Mouse (Mus musculus) embryonic facial prominence, embryonic 10.5 days (tissue): Measurements from ENCODE around the gene Myo1d. TPM values are rescaled to one million over a fixed set of nuclear protein-coding genes. Genes with fewer than 3 reads are reported as not detected.

ENCODE experiments used
- DNase-seq: peaks from one replicate; pipeline ENCODE4 v3.0.0-alpha.2; 2017; ENCODE audit warnings: low spot score
- H3K27ac ChIP-seq: fragments of 300-500 bp; sonication (generic); replicated peaks from 2 replicates; pipeline ENCODE4 v1.5.1; 2016; ENCODE audit warnings: mild to moderate bottlenecking
- H3K27me3 ChIP-seq: fragments of 300-500 bp; sonication (generic); replicated peaks from 2 replicates; pipeline ENCODE4 v1.6.1; 2016; ENCODE audit warnings: low read depth, mild to moderate bottlenecking; ENCODE audit not compliant: poor library complexity, severe bottlenecking
- H3K36me3 ChIP-seq: fragments of 300-500 bp; sonication (generic); replicated peaks from 2 replicates; pipeline ENCODE4 v1.6.1; 2016; ENCODE audit warnings: mild to moderate bottlenecking, moderate library complexity
- H3K4me1 ChIP-seq: fragments of 300-500 bp; sonication (generic); 2 replicates; pipeline ENCODE4 v1.6.1; 2016
- H3K4me3 ChIP-seq: fragments of 300-500 bp; sonication (generic); 2 replicates; pipeline ENCODE4 v1.5.1; 2016; ENCODE audit warnings: mild to moderate bottlenecking, moderate library complexity
- H3K9me3 ChIP-seq: fragments of 300-500 bp; sonication (generic); 2 replicates; pipeline ENCODE4 v1.6.1; 2016; ENCODE audit warnings: mild to moderate bottlenecking
- WGBS: fragments of 180-500 bp; shearing (Covaris S2); methylation state at CpG from one replicate; pipeline ENCODE4 v1.1.7; 2016; 5-methylcytosine and 5-hydroxymethylcytosine counted together
- polyA plus RNA-seq: library from polyadenylated mRNA; unstranded; fragments of >200 nt; fragmentation: Nextera tagmentation; extraction: Ambion mirVana; gene quantifications from 2 replicates; pipeline ENCODE4 v1.2.1, GENCODE M21; 2016

Gene Myo1d
- polyA plus RNA-seq, 1 experiment from 2014 or later, result 4.0 TPM

GRCm38 (mm10) chr11:80795431-80795830 lies 15.6 kb upstream of the Myo1d start:
- Histone ChIP-seq H3K4me1 (peaks cover 2% of the 10 kb centered on the region; the same call in 1 of the 2 replicates), H3K4me3 (no peak overlapping the region), H3K27me3 (0 out of 2 replicates have a peak, but pooled peaks cover 3% of the 10 kb centered on the region), H3K9me3 (no peaks in the 10 kb centered on the region), H3K27ac (no peak overlapping the region), H3K36me3 (no peaks in the 10 kb centered on the region)
- WGBS, result 76% methylated on average over 8 of the region's 8 CpGs
- no peak for DNase-seq

- Histone ChIP-seq H3K9me3 (no peaks in the 10 kb centered on the region), H3K27ac (no peak overlapping the region), H3K27me3 (0 out of 2 replicates have a peak, but pooled peaks cover 3% of the 10 kb centered on the region), H3K4me3 (no peak overlapping the region), H3K4me1 (no peaks in the 10 kb centered on the region), H3K36me3 (no peaks in the 10 kb centered on the region)
- WGBS, result 93% methylated on average over 4 of the region's 4 CpGs
- DNase-seq, result no peak
These were observed 14.5 kb upstream of the Myo1d start for GRCm38 (mm10) chr11:80794290-80794689.

DNA sequence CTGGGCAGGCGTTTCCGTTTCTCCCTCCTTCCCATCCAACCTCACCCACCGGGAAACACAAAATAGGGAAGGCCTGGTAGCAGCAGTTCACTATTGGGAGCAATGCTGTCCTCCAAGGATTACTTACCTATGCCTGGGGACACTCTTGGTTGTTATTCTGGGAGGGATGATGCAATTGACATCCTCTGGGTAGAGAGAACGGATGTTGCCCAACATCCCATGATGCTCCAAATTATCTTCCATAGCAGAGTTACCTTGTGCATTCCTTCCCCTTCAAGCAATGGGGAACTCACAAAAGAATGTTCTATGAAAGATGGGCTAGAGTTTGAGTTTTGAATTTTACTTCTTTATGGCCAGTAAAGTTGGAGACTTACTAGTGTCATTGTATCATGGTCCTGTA lies 13.6 kb upstream of the Myo1d start:
- no peaks in the 10 kb centered on the region for H3K4me1 ChIP-seq
- H3K27me3 ChIP-seq, result 0 out of 2 replicates have a peak, but pooled peaks cover 3% of the 10 kb centered on the region
- no peak overlapping the region for H3K4me3 ChIP-seq
- DNase-seq, result no peak
- 86% methylated on average over 4 of the region's 4 CpGs for WGBS
- no peaks in the 10 kb centered on the region for H3K9me3 ChIP-seq
- H3K27ac ChIP-seq, result no peak overlapping the region
- no peaks in the 10 kb centered on the region for H3K36me3 ChIP-seq

DNA sequence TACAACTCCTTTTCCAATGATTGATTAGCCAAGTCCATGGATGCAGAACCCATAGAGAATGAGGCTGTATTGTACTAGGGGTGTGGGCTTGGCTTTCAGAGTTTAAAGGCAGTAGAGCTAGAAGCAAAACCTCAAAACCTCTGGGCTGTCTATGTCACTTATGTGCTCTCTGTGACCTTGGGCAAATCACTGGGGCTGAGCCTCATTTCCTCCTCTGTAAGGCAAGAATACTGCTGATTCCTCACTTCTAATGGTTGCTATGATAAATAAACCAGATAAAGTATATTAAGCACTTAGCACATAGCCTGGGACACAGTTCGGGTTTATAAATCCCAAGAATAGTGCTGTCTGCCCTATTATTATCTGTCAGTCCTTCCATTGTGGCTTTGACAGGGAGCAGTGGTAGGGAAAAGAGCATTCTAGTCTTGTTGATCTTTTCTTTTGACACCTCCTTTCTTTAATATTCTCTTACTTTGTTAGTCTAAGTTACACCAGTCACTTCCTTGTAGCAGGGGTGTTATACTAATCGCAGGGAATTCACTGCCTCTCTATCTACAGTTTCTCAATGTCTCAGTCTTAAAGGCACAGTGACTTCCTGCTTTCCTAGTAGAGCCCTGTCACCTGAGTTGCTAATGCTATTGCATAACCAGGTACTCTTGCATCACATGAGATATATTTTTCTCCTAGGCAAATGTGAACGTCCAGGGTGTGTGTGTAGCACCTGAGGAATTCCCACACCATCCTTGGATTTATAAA lies 12.0 kb upstream of the Myo1d start:
- 0 out of 2 replicates have a peak, but pooled peaks cover 3% of the 10 kb centered on the region for H3K27me3 ChIP-seq
- H3K27ac ChIP-seq, result no peak overlapping the region
- no peak overlapping the region for H3K4me3 ChIP-seq
- 78% methylated on average over 3 of the region's 3 CpGs for WGBS
- H3K4me1 ChIP-seq, result no peaks in the 10 kb centered on the region
- DNase-seq, result no peak
- H3K36me3 ChIP-seq, result no peaks in the 10 kb centered on the region
- H3K9me3 ChIP-seq, result no peaks in the 10 kb centered on the region

DNA sequence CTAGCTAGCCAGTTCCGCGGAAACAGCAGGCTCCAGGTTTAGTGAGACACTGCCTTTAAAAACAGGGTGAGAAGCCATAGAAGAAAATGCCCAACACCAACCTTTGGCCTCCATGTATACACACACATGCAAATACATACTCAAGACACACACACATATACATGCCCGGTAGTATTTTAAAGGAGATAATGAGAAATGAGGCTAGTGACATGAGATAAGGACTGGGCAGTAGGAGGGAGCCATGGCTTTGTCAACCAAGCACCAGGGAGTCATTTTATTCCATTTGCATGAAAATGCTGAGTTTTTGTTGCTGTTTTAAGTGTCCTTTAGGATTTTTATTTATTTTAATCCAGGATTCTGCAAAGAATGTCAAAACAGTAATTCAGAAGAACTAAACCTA lies 10.6 kb upstream of the Myo1d start:
- H3K4me1 ChIP-seq, result no peaks in the 10 kb centered on the region
- no peak overlapping the region for H3K4me3 ChIP-seq
- H3K36me3 ChIP-seq, result no peaks in the 10 kb centered on the region
- no peaks in the 10 kb centered on the region for H3K9me3 ChIP-seq
- H3K27ac ChIP-seq, result no peak overlapping the region
- DNase-seq, result no peak
- 68% methylated on average over 3 of the region's 3 CpGs for WGBS
- 0 out of 2 replicates have a peak, but pooled peaks cover 3% of the 10 kb centered on the region for H3K27me3 ChIP-seq

GRCm38 (mm10) chr11:80789647-80790240 lies 9.9 kb upstream of the Myo1d start:
- Histone ChIP-seq H3K27me3 (0 out of 2 replicates have a peak, but pooled peaks cover 3% of the 10 kb centered on the region), H3K9me3 (no peaks in the 10 kb centered on the region), H3K4me3 (no peak overlapping the region), H3K4me1 (no peaks in the 10 kb centered on the region), H3K36me3 (no peaks in the 10 kb centered on the region), H3K27ac (no peak overlapping the region)
- DNase-seq, result no peak
- WGBS, result 73% methylated on average over 7 of the region's 7 CpGs

DNA sequence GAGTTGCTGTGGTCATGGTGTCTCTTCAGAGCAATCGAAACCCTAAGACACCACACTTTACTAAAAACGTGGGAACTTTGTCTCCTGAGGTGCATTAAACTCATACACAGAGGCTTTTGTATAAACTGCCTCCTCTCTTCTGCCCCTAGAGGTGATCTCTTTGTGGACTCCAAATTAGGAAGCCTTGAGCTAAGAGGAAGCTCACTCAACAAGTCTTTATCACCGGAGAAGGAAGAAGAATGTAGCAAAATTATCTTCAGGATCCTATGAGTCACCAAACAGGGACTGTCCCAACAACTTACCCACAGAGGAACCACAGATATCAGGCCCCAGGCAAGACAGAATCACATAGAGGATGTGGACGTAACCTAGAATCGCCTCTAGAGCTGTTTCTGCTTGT lies 5.8 kb upstream of the Myo1d start:
- WGBS, result 78% methylated on average over 5 of the region's 5 CpGs
- Histone ChIP-seq H3K4me1 (no peaks in the 10 kb centered on the region; the same call in 1 of the 2 replicates), H3K36me3 (no peaks in the 10 kb centered on the region), H3K27me3 (no peaks in the 10 kb centered on the region), H3K4me3 (no peak overlapping the region), H3K9me3 (no peaks in the 10 kb centered on the region), H3K27ac (no peak overlapping the region)
- DNase-seq, result no peak

DNA sequence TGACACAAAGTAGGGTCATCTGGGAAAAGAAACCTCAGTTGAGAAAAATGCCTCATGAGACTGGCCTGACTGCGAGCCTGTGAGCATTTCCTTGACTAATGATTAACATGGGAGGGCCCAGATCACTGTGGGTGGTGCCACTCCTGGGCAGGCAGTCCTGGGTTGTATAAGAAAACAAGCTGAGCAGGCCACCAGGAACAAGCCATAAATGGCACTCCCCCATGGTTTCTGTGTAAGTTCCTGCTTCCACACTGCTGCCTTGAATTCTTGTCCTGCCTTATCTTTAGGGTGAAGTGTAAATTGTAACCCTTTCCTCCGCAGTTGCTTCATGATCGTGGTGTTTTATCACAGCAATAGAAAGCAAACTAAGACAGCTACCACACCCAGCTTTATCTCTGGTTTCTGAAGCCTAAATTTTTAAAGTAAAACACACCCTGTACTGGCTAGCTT lies 4.5 kb upstream of the Myo1d start:
- no peaks in the 10 kb centered on the region for H3K36me3 ChIP-seq
- no peak overlapping the region for H3K4me3 ChIP-seq
- peaks cover 12% of the 10 kb centered on the region for H3K4me1 ChIP-seq
- peaks cover 5% of the 10 kb centered on the region; the same call in 1 of the 2 replicates for H3K27me3 ChIP-seq
- H3K9me3 ChIP-seq, result no peaks in the 10 kb centered on the region
- DNase-seq, result no peak
- 65% methylated on average over 3 of the region's 3 CpGs for WGBS
- no peak overlapping the region for H3K27ac ChIP-seq

- Histone ChIP-seq H3K9me3 (no peaks in the 10 kb centered on the region), H3K4me3 (no peak overlapping the region), H3K36me3 (no peaks in the 10 kb centered on the region), H3K4me1 (peaks cover 15% of the 10 kb centered on the region), H3K27ac (no peak overlapping the region), H3K27me3 (peaks cover 11% of the 10 kb centered on the region; the same call in 1 of the 2 replicates)
- DNase-seq, result no peak
- 84% methylated on average over 7 of the region's 7 CpGs for WGBS
These were observed 3.6 kb upstream of the Myo1d start for GRCm38 (mm10) chr11:80783460-80783859.

GRCm38 (mm10) chr11:80781535-80781934 lies 1.7 kb upstream of the Myo1d start:
- Histone ChIP-seq H3K9me3 (no peaks in the 10 kb centered on the region), H3K27ac (no peak overlapping the region), H3K27me3 (peaks cover 18% of the 10 kb centered on the region), H3K36me3 (no peaks in the 10 kb centered on the region), H3K4me3 (no peak overlapping the region), H3K4me1 (peaks cover 15% of the 10 kb centered on the region)
- no peak for DNase-seq
- WGBS, result 87% methylated on average over 2 of the region's 2 CpGs

DNA sequence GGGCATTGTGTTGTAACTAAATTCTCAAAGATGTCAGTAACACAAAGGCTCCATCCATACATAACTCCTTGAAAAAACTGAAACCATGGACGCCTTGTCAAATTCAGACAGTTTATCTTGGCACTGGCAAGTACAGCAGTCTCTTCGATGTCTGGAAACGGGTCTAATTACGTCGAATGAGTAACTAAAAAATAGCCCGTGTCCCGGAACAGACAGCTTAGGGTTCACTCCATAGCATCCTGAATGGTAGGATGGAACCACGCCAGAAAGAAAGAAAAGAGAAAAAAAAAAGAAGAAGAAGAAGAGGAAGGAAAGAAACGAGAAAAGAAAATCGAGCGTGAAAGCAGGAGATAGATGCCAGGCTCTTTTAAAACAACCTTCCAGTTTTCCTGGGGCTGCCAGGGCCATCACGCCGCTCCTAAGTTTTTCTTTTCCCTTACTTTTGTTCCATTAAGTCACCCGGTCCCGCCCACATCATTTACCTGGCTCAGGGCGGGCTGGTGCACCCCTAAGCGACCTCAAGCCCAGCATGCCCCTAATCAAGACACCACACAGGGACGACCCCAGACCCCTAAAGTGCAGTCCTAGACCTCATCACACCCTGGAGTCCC lies 804 bp downstream of the Myo1d start:
- no peak for DNase-seq
- H3K9me3 ChIP-seq, result no peaks in the 10 kb centered on the region
- peak overlapping the region; percentile 82 for H3K4me3 ChIP-seq
- peaks cover 18% of the 10 kb centered on the region for H3K27me3 ChIP-seq
- peak overlapping the region; percentile 85 for H3K27ac ChIP-seq
- WGBS, result 3% methylated on average over 18 of the region's 18 CpGs
- H3K36me3 ChIP-seq, result no peaks in the 10 kb centered on the region
- H3K4me1 ChIP-seq, result peaks cover 15% of the 10 kb centered on the region

DNA sequence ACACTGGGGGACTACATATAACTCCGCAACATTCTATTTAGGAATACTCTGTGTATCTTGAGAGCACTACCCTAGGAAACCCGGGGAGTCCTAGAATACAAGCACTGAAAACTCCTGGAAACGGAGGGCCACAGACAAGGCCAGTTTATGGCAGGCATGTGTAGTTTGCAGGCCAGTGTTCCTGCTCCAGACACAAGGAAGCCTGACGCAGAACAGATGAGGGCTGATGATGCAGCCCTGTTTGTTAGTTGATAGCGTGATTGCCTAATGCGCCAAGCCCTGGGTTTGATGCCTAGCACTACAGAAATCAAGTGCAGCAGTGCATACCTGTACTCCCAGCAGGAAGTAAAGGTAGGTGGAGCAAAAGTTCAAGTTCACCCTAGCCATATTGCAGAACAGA lies 1.7 kb downstream of the Myo1d start:
- WGBS, result 69% methylated on average over 6 of the region's 6 CpGs
- DNase-seq, result no peak
- no peaks in the 10 kb centered on the region for H3K9me3 ChIP-seq

More for the DNA sequence above, 1.7 kb downstream of the Myo1d start:
- H3K4me3 ChIP-seq, result no peak overlapping the region
- no peak overlapping the region for H3K27ac ChIP-seq
- no peaks in the 10 kb centered on the region for H3K36me3 ChIP-seq
- H3K4me1 ChIP-seq, result peaks cover 15% of the 10 kb centered on the region
- H3K27me3 ChIP-seq, result peaks cover 18% of the 10 kb centered on the region
